28 mouse cellular contexts compared by ENCODE assay signal in the genomic region with DNA sequence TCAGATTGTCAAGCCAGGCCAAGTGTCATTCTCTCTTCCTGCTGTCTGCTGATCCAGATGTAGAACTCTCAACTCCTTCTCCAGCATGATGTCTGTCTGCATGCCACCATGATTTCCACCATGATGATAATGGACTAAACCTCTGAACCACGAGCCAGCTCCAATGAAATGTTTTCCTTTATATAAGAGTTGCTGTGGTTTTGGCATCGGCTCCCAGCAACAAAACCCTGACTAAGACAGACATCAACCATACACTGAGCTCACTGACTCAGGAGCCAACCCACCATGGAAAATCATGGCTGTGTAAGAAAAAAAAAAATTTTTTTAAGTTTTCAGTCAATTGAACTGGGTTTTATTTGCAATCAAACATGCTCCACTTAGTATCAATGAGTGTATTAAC. TPM values are rescaled to one million over a fixed set of nuclear protein-coding genes. Genes with fewer than 3 reads are reported as not detected.
"Had no signal": no experiment of that assay in that cellular context is flagged by ENCODE, and none has a peak within 500 bp of the region (broad histone marks: within the 10 kb centered on the region; RNA-seq: fewer than 3 reads in every experiment).

No protein-coding gene starts in this region.

- H3K27ac ChIP-seq: gastrocnemius, adult 2 months; heart, adult 2 months; heart, embryonic 13.5 days; heart, embryonic 15.5 days; hindbrain, embryonic 13.5 days; hindbrain, embryonic 15.5 days; hindbrain, postnatal 0 days; kidney, embryonic 15.5 days; kidney, postnatal 0 days; limb, embryonic 13.5 days; limb, embryonic 15.5 days; liver, embryonic 12.5 days; liver, embryonic 14.5 days had no signal

- H3K27me3 ChIP-seq: heart, embryonic 13.5 days; heart, embryonic 15.5 days; hindbrain, embryonic 13.5 days; hindbrain, embryonic 15.5 days; kidney, embryonic 15.5 days; limb, embryonic 13.5 days; limb, embryonic 15.5 days; liver, embryonic 12.5 days had no signal

- H3K4me3 ChIP-seq: gastrocnemius, adult 2 months; heart, adult 2 months; heart, embryonic 13.5 days; heart, embryonic 15.5 days; hindbrain, embryonic 13.5 days; hindbrain, embryonic 15.5 days; kidney, embryonic 15.5 days; limb, embryonic 13.5 days; limb, embryonic 15.5 days; liver, embryonic 12.5 days had no signal

- ATAC-seq: hindbrain, postnatal 0 days; intestine, embryonic 16.5 days; liver, embryonic 12.5 days had no signal

- H3K4me1 ChIP-seq: hindbrain, embryonic 15.5 days had no signal

- H3K4me2 ChIP-seq: heart, embryonic 11.5 days; heart, embryonic 13.5 days; heart, embryonic 15.5 days; hindbrain, embryonic 13.5 days; hindbrain, embryonic 15.5 days; kidney, embryonic 15.5 days; limb, embryonic 13.5 days; limb, embryonic 15.5 days; liver, embryonic 12.5 days had no signal

- DNase-seq: gastrocnemius, adult 2 months; gastrocnemius, postnatal 10 days; gastrocnemius, postnatal 25 days; heart, adult 2 months; heart, postnatal 14 days; heart, postnatal 4 days; kidney, adult 11 months; kidney, adult 2 months; kidney, adult 9 months; kidney, postnatal 14 days; kidney, postnatal 36 days; layer of hippocampus, adult 9-11 months; layer of hippocampus, postnatal 36 days; left cerebral cortex, postnatal 4 days had no signal

- H3K36me3 ChIP-seq: heart, embryonic 13.5 days; heart, embryonic 15.5 days; hindbrain, embryonic 13.5 days; hindbrain, embryonic 15.5 days; kidney, embryonic 15.5 days; limb, embryonic 13.5 days; limb, embryonic 15.5 days; liver, embryonic 12.5 days had no signal

- H3K9ac ChIP-seq: heart, embryonic 13.5 days; heart, embryonic 15.5 days; hindbrain, embryonic 13.5 days; hindbrain, embryonic 15.5 days; kidney, embryonic 15.5 days; limb, embryonic 13.5 days; limb, embryonic 15.5 days; liver, embryonic 12.5 days; liver, embryonic 14.5 days had no signal

- H3K9me3 ChIP-seq: heart, embryonic 13.5 days; heart, embryonic 15.5 days; hindbrain, embryonic 13.5 days; hindbrain, embryonic 15.5 days; kidney, embryonic 15.5 days; limb, embryonic 13.5 days; limb, embryonic 15.5 days; liver, embryonic 12.5 days had no signal

RNA-seq across cellular contexts. Expression of a gene that starts 17.7 kb away (rescaled TPM):
- total RNA-seq: granulocyte monocyte progenitor cell, adult 5-6 weeks had no signal
